Mouse (Mus musculus): ENCODE results near the gene Man1c1. TPM values are rescaled to one million over a fixed set of nuclear protein-coding genes. Genes with fewer than 3 reads are reported as not detected.

Gene Man1c1
- total and polyA plus RNA-seq, 2 experiments from 2014 or later = 3.8 to 14.8 TPM

- no peaks in the 10 kb centered on the region for H3K36me3 ChIP-seq (replicated peaks; ENCODE audit: control insufficient read depth, insufficient read depth, low read length)
- DNase-seq (ENCODE audit: low spot score) (peak; percentile 69), ATAC-seq (ENCODE audit: insufficient read depth, low read depth) (peak; percentile 86)
- TF ChIP-seq CTCF (IDR thresholded peaks at IDR 0.05; ENCODE audit: low read depth) = peak; percentile 39
- peak; percentile 91 for TF ChIP-seq EP300 (IDR thresholded peaks at IDR 0.05; ENCODE audit: low read depth)
- no peaks in the 10 kb centered on the region for H3K9me3 ChIP-seq (replicated peaks; ENCODE audit: control insufficient read depth, low read length)
- 33% methylated on average over 16 of the region's 16 CpGs for whole genome bisulfite sequencing
- H3K27me3 ChIP-seq (ENCODE audit: control insufficient read depth, insufficient read depth, low read length) = no peaks in the 10 kb centered on the region
- H3K27ac ChIP-seq (ENCODE audit: low read depth) = peak overlapping the region; percentile 76
- peaks cover 29% of the 10 kb centered on the region for H3K4me1 ChIP-seq (ENCODE audit: control insufficient read depth, insufficient read depth)
- H3K4me3 ChIP-seq (ENCODE audit: low read depth, low read length) = no peak overlapping the region
- H3K4me2 ChIP-seq (ENCODE audit: low read depth, low read length) = peak overlapping the region; percentile 28; the same call in 1 of the 2 replicates
- H3K9ac ChIP-seq (replicated peaks; ENCODE audit: low read depth, low read length) = 0 out of 2 replicates have a peak overlapping the region, but pooled peaks have one; percentile 10
These were observed 91.9 kb downstream of the Man1c1 start for GRCm38 (mm10) chr4:134612070-134612667.

- H3K4me1 ChIP-seq (ENCODE audit: control insufficient read depth, insufficient read depth) = peaks cover 38% of the 10 kb centered on the region
- ATAC-seq (ENCODE audit: insufficient read depth, low read depth) = no peak
- no peak for TF ChIP-seq CTCF (IDR thresholded peaks at IDR 0.05; ENCODE audit: low read depth)
- no peak for TF ChIP-seq EP300 (IDR thresholded peaks at IDR 0.05; ENCODE audit: low read depth)
- H3K9me3 ChIP-seq (replicated peaks; ENCODE audit: control insufficient read depth, low read length) = no peaks in the 10 kb centered on the region
- H3K4me2 ChIP-seq (ENCODE audit: low read depth, low read length) = no peak overlapping the region
- 49% methylated on average over 3 of the region's 3 CpGs for WGBS
- no peaks in the 10 kb centered on the region for H3K27me3 ChIP-seq (ENCODE audit: control insufficient read depth, insufficient read depth, low read length)
- no peak overlapping the region for H3K9ac ChIP-seq (replicated peaks; ENCODE audit: low read depth, low read length)
- no peak overlapping the region for H3K4me3 ChIP-seq (ENCODE audit: low read depth, low read length)
- peak overlapping the region; percentile 6; the same call in 1 of the 2 replicates for H3K27ac ChIP-seq (ENCODE audit: low read depth)
- DNase-seq (ENCODE audit: low spot score) = no peak
- no peaks in the 10 kb centered on the region for H3K36me3 ChIP-seq (replicated peaks; ENCODE audit: control insufficient read depth, insufficient read depth, low read length)
These were observed 93.5 kb downstream of the Man1c1 start for GRCm38 (mm10) chr4:134610616-134611015.

- Histone ChIP-seq H3K9ac (replicated peaks; ENCODE audit: low read depth, low read length) (no peak overlapping the region), H3K4me1 (ENCODE audit: control insufficient read depth, insufficient read depth) (peaks cover 39% of the 10 kb centered on the region), H3K27me3 (ENCODE audit: control insufficient read depth, insufficient read depth, low read length) (no peaks in the 10 kb centered on the region), H3K4me2 (ENCODE audit: low read depth, low read length) (no peak overlapping the region), H3K4me3 (ENCODE audit: low read depth, low read length) (no peak overlapping the region), H3K36me3 (replicated peaks; ENCODE audit: control insufficient read depth, insufficient read depth, low read length) (no peaks in the 10 kb centered on the region), H3K9me3 (replicated peaks; ENCODE audit: control insufficient read depth, low read length) (no peaks in the 10 kb centered on the region), H3K27ac (ENCODE audit: low read depth) (no peak overlapping the region)
- WGBS = 81% methylated on average over 5 of the region's 5 CpGs
- no peak for ATAC-seq (ENCODE audit: insufficient read depth, low read depth)
- DNase-seq (ENCODE audit: low spot score) = no peak
- TF ChIP-seq EP300 (IDR thresholded peaks at IDR 0.05; ENCODE audit: low read depth) (no peak), CTCF (IDR thresholded peaks at IDR 0.05; ENCODE audit: low read depth) (no peak)
These were observed 96.4 kb downstream of the Man1c1 start for GRCm38 (mm10) chr4:134607679-134608078.

- no peak overlapping the region for H3K9ac ChIP-seq (replicated peaks; ENCODE audit: low read depth, low read length)
- peak overlapping the region; percentile 43; the same call in 1 of the 2 replicates for H3K27ac ChIP-seq (ENCODE audit: low read depth)
- H3K36me3 ChIP-seq (replicated peaks; ENCODE audit: control insufficient read depth, insufficient read depth, low read length) = no peaks in the 10 kb centered on the region
- WGBS = 9% methylated on average over 5 of the region's 5 CpGs
- peaks cover 32% of the 10 kb centered on the region for H3K4me1 ChIP-seq (ENCODE audit: control insufficient read depth, insufficient read depth)
- H3K4me2 ChIP-seq (ENCODE audit: low read depth, low read length) = no peak overlapping the region
- DNase-seq (ENCODE audit: low spot score) (no peak), ATAC-seq (ENCODE audit: insufficient read depth, low read depth) (no peak)
- no peak overlapping the region for H3K4me3 ChIP-seq (ENCODE audit: low read depth, low read length)
- H3K9me3 ChIP-seq (replicated peaks; ENCODE audit: control insufficient read depth, low read length) = no peaks in the 10 kb centered on the region
- no peaks in the 10 kb centered on the region for H3K27me3 ChIP-seq (ENCODE audit: control insufficient read depth, insufficient read depth, low read length)
- TF ChIP-seq EP300 (IDR thresholded peaks at IDR 0.05; ENCODE audit: low read depth) (no peak), CTCF (IDR thresholded peaks at IDR 0.05; ENCODE audit: low read depth) (no peak)
These were observed 98.0 kb downstream of the Man1c1 start for GRCm38 (mm10) chr4:134606054-134606453.

GRCm38 (mm10) chr4:134604472-134604871, 99.6 kb downstream of the Man1c1 start:
- Histone ChIP-seq H3K9ac (replicated peaks; ENCODE audit: low read depth, low read length) (no peak overlapping the region), H3K4me3 (ENCODE audit: low read depth, low read length) (no peak overlapping the region), H3K9me3 (replicated peaks; ENCODE audit: control insufficient read depth, low read length) (no peaks in the 10 kb centered on the region), H3K4me1 (ENCODE audit: control insufficient read depth, insufficient read depth) (peaks cover 25% of the 10 kb centered on the region), H3K27ac (ENCODE audit: low read depth) (no peak overlapping the region), H3K27me3 (ENCODE audit: control insufficient read depth, insufficient read depth, low read length) (no peaks in the 10 kb centered on the region), H3K4me2 (ENCODE audit: low read depth, low read length) (no peak overlapping the region), H3K36me3 (replicated peaks; ENCODE audit: control insufficient read depth, insufficient read depth, low read length) (no peaks in the 10 kb centered on the region)
- no peak for ATAC-seq (ENCODE audit: insufficient read depth, low read depth)
- 75% methylated on average over 4 of the region's 4 CpGs for WGBS
- no peak for DNase-seq (ENCODE audit: low spot score)
- no peak for TF ChIP-seq CTCF (IDR thresholded peaks at IDR 0.05; ENCODE audit: low read depth)
- TF ChIP-seq EP300 (IDR thresholded peaks at IDR 0.05; ENCODE audit: low read depth) = no peak

- Histone ChIP-seq H3K27ac (ENCODE audit: low read depth) (no peak overlapping the region), H3K4me3 (ENCODE audit: low read depth, low read length) (no peak overlapping the region), H3K36me3 (replicated peaks; ENCODE audit: control insufficient read depth, insufficient read depth, low read length) (no peaks in the 10 kb centered on the region), H3K9ac (replicated peaks; ENCODE audit: low read depth, low read length) (no peak overlapping the region), H3K4me1 (ENCODE audit: control insufficient read depth, insufficient read depth) (peaks cover 25% of the 10 kb centered on the region), H3K4me2 (ENCODE audit: low read depth, low read length) (no peak overlapping the region), H3K9me3 (replicated peaks; ENCODE audit: control insufficient read depth, low read length) (no peaks in the 10 kb centered on the region), H3K27me3 (ENCODE audit: control insufficient read depth, insufficient read depth, low read length) (no peaks in the 10 kb centered on the region)
- WGBS = 51% methylated on average over 5 of the region's 5 CpGs
- TF ChIP-seq EP300 (IDR thresholded peaks at IDR 0.05; ENCODE audit: low read depth) (no peak), CTCF (IDR thresholded peaks at IDR 0.05; ENCODE audit: low read depth) (no peak)
- DNase-seq (ENCODE audit: low spot score) (no peak), ATAC-seq (ENCODE audit: insufficient read depth, low read depth) (no peak)
These were observed 100.5 kb downstream of the Man1c1 start for GRCm38 (mm10) chr4:134603553-134603952.
